ENCODE assay signal across 8 mouse cellular contexts in genomic region chr8:70598283-70598682, GRCm38 (mm10). TPM values are rescaled to one million over a fixed set of nuclear protein-coding genes. Genes with fewer than 3 reads are reported as not detected.
DNase-seq lines count a peak whose midpoint lies in the region; ATAC-seq and TF ChIP-seq lines count a peak whose summit lies in the region.

No protein-coding gene starts in this region.

- TF ChIP-seq CTCF in stomach, postnatal 0 days (IDR thresholded peaks at IDR 0.05; ENCODE audit: low read depth), result peak; percentile 87

- no peak for TF ChIP-seq EP300 in stomach, postnatal 0 days (optimal IDR thresholded peaks at IDR 0.05)

- peaks cover 79% of the 10 kb centered on the region for H3K4me1 ChIP-seq in limb, embryonic 12.5 days (replicated peaks)
- H3K4me1 ChIP-seq in midbrain, embryonic 14.5 days (ENCODE audit: control insufficient read depth, insufficient read depth, low read length), result peaks cover 55% of the 10 kb centered on the region
- peaks cover 8% of the 10 kb centered on the region for H3K4me1 ChIP-seq in stomach, postnatal 0 days (replicated peaks; ENCODE audit: control insufficient read depth, insufficient read depth)

- H3K27me3 ChIP-seq in limb, embryonic 12.5 days, result no peaks in the 10 kb centered on the region; the same call in 1 of the 2 replicates
- H3K27me3 ChIP-seq in midbrain, embryonic 14.5 days (ENCODE audit: control insufficient read depth, insufficient read depth, low read length), result 0 out of 2 replicates have a peak, but pooled peaks cover 5% of the 10 kb centered on the region
- no peaks in the 10 kb centered on the region for H3K27me3 ChIP-seq in stomach, postnatal 0 days (ENCODE audit: control insufficient read depth, insufficient read depth, low read length)

- no peak for ATAC-seq in limb, embryonic 12.5 days (ENCODE audit: insufficient number of reproducible peaks, insufficient read depth, low FRiP score, low TSS enrichment, low read depth)
- peak; percentile 41 for ATAC-seq in midbrain, embryonic 14.5 days (ENCODE audit: low FRiP score, low TSS enrichment)
- ATAC-seq in stomach, postnatal 0 days (ENCODE audit: low FRiP score, low TSS enrichment), result peak; percentile 39

- WGBS in limb, embryonic 12.5 days, result under 1% methylated on average over 29 of the region's 29 CpGs
- WGBS in midbrain, embryonic 14.5 days, result under 1% methylated on average over 29 of the region's 29 CpGs
- 14% methylated on average over 28 of the region's 29 CpGs for WGBS in stomach, postnatal 0 days

- peak; percentile 92 for DNase-seq in adrenal gland, postnatal 14 days
- DNase-seq in embryo, embryonic 10.5 days (ENCODE audit: low spot score), result peak; percentile 91
- DNase-seq in gastrocnemius, postnatal 25 days, result peak; percentile 73
- peak; percentile 90 for DNase-seq in kidney, adult 18-20 months
- peak; percentile 89 for DNase-seq in midbrain, embryonic 14.5 days
- DNase-seq in stomach, postnatal 0 days (ENCODE audit: low spot score), result peak; percentile 91
- DNase-seq in spleen, adult 12 weeks (ENCODE audit: low spot score), result no peak

- peak overlapping the region; percentile 75 for H3K9ac ChIP-seq in limb, embryonic 12.5 days (replicated peaks)
- H3K9ac ChIP-seq in midbrain, embryonic 14.5 days (replicated peaks; ENCODE audit: low read length), result peak overlapping the region; percentile 57
- peak overlapping the region; percentile 56 for H3K9ac ChIP-seq in stomach, postnatal 0 days (ENCODE audit: low read length)

- peak overlapping the region; percentile 50 for H3K4me3 ChIP-seq in limb, embryonic 12.5 days (replicated peaks)
- H3K4me3 ChIP-seq in midbrain, embryonic 14.5 days (replicated peaks; ENCODE audit: low read depth, low read length), result peak overlapping the region; percentile 39
- H3K4me3 ChIP-seq in stomach, postnatal 0 days (ENCODE audit: low read depth, low read length), result peak overlapping the region; percentile 44

- no peaks in the 10 kb centered on the region; the same call in 1 of the 2 replicates for H3K9me3 ChIP-seq in limb, embryonic 12.5 days
- no peaks in the 10 kb centered on the region for H3K9me3 ChIP-seq in midbrain, embryonic 14.5 days (ENCODE audit: control insufficient read depth, low read length)
- H3K9me3 ChIP-seq in stomach, postnatal 0 days (ENCODE audit: control insufficient read depth, low read length), result no peaks in the 10 kb centered on the region

- H3K27ac ChIP-seq in limb, embryonic 12.5 days, result peak overlapping the region; percentile 62
- peak overlapping the region; percentile 52; the same call in 1 of the 2 replicates for H3K27ac ChIP-seq in midbrain, embryonic 14.5 days (replicated peaks; ENCODE audit: low read depth, low read length)
- H3K27ac ChIP-seq in stomach, postnatal 0 days (replicated peaks), result no peak overlapping the region

- H3K4me2 ChIP-seq in limb, embryonic 12.5 days, result peak overlapping the region; percentile 88
- H3K4me2 ChIP-seq in midbrain, embryonic 14.5 days (ENCODE audit: low read length), result peak overlapping the region; percentile 68
- H3K4me2 ChIP-seq in stomach, postnatal 0 days (replicated peaks; ENCODE audit: low read depth), result peak overlapping the region; percentile 72

- peaks cover 53% of the 10 kb centered on the region for H3K36me3 ChIP-seq in limb, embryonic 12.5 days
- H3K36me3 ChIP-seq in midbrain, embryonic 14.5 days (ENCODE audit: control insufficient read depth, insufficient read depth, low read length), result peaks cover 18% of the 10 kb centered on the region
- no peaks in the 10 kb centered on the region; the same call in 1 of the 2 replicates for H3K36me3 ChIP-seq in stomach, postnatal 0 days (ENCODE audit: control insufficient read depth, insufficient read depth, low read length)

RNA-seq across cellular contexts. Expression of gene Isyna1, which starts 4.1 kb away (rescaled TPM):
- total RNA-seq in adrenal gland, postnatal 14 days (2021), result 77.2 and 84.7 TPM in 2 replicates
- total RNA-seq in gastrocnemius, postnatal 25 days (2021), result 10 to 100 TPM in 1 of 2 experiments, 1 to 10 TPM in 1; 4.7 to 10.3 TPM
- 177 and 180 TPM in 2 replicates for polyA plus RNA-seq in limb, embryonic 12.5 days (2016; fragmentation: Nextera tagmentation; extraction: Ambion mirVana)
- 91.9 and 101 TPM in 2 replicates for polyA plus RNA-seq in midbrain, embryonic 14.5 days (2014; fragmentation: Nextera tagmentation; extraction: Ambion mirVana)
- polyA plus RNA-seq in stomach, postnatal 0 days (2015; fragmentation: Nextera tagmentation; extraction: Ambion mirVana), result 37.4 and 39.3 TPM in 2 replicates

RNA-seq across cellular contexts. Expression of gene Ssbp4, which starts 10.4 kb away (rescaled TPM):
- 84.4 and 102 TPM in 2 replicates for total RNA-seq in adrenal gland, postnatal 14 days (2021)
- 10 to 100 TPM; 15.4 to 20.0 TPM for total RNA-seq in gastrocnemius, postnatal 25 days (2021)
- polyA plus RNA-seq in limb, embryonic 12.5 days (2016; fragmentation: Nextera tagmentation; extraction: Ambion mirVana), result 137 and 151 TPM in 2 replicates
- polyA plus RNA-seq in midbrain, embryonic 14.5 days (2014; fragmentation: Nextera tagmentation; extraction: Ambion mirVana), result 172 and 213 TPM in 2 replicates
- polyA plus RNA-seq in stomach, postnatal 0 days (2015; fragmentation: Nextera tagmentation; extraction: Ambion mirVana), result 66.7 and 83.8 TPM in 2 replicates

RNA-seq across cellular contexts. Expression of gene Lrrc25, which starts 17.7 kb away (rescaled TPM):
- total RNA-seq in adrenal gland, postnatal 14 days (2021), result 1.6 and 2.0 TPM in 2 replicates
- under 1 TPM; 0.54 to 0.56 TPM for total RNA-seq in gastrocnemius, postnatal 25 days (2021)
- polyA plus RNA-seq in limb, embryonic 12.5 days (2016; fragmentation: Nextera tagmentation; extraction: Ambion mirVana), result 0.76 and 1.2 TPM in 2 replicates
- polyA plus RNA-seq in midbrain, embryonic 14.5 days (2014; fragmentation: Nextera tagmentation; extraction: Ambion mirVana), result 0.34 and 1.1 TPM in 2 replicates
- 2.3 and 2.7 TPM in 2 replicates for polyA plus RNA-seq in stomach, postnatal 0 days (2015; fragmentation: Nextera tagmentation; extraction: Ambion mirVana)

RNA-seq across cellular contexts. Expression of gene Gdf15, which starts 34.0 kb away (rescaled TPM):
- total RNA-seq in adrenal gland, postnatal 14 days (2021), result 0.79 and 1.0 TPM in 2 replicates
- under 1 TPM in 1 of 2 experiments, not detected in 1; 0.33 TPM for total RNA-seq in gastrocnemius, postnatal 25 days (2021)
- 0.15 TPM in 1 of 2 replicates, not detected in the other for polyA plus RNA-seq in limb, embryonic 12.5 days (2016; fragmentation: Nextera tagmentation; extraction: Ambion mirVana)
- 0.16 and 0.20 TPM in 2 replicates for polyA plus RNA-seq in midbrain, embryonic 14.5 days (2014; fragmentation: Nextera tagmentation; extraction: Ambion mirVana)
- polyA plus RNA-seq in stomach, postnatal 0 days (2015; fragmentation: Nextera tagmentation; extraction: Ambion mirVana), result 0.30 and 0.33 TPM in 2 replicates

RNA-seq across cellular contexts. Expression of gene Ell, which starts 59.0 kb away (rescaled TPM):
- total RNA-seq in adrenal gland, postnatal 14 days (2021), result 22.4 and 22.9 TPM in 2 replicates
- 10 to 100 TPM in 1 of 2 experiments, 1 to 10 TPM in 1; 8.1 to 19.3 TPM for total RNA-seq in gastrocnemius, postnatal 25 days (2021)
- 18.7 and 21.2 TPM in 2 replicates for polyA plus RNA-seq in limb, embryonic 12.5 days (2016; fragmentation: Nextera tagmentation; extraction: Ambion mirVana)
- polyA plus RNA-seq in midbrain, embryonic 14.5 days (2014; fragmentation: Nextera tagmentation; extraction: Ambion mirVana), result 14.9 and 17.1 TPM in 2 replicates
- 11.1 and 13.5 TPM in 2 replicates for polyA plus RNA-seq in stomach, postnatal 0 days (2015; fragmentation: Nextera tagmentation; extraction: Ambion mirVana)
